Mouse (Mus musculus): ENCODE data around the gene Pou4f1.

Gene Pou4f1

DNA sequence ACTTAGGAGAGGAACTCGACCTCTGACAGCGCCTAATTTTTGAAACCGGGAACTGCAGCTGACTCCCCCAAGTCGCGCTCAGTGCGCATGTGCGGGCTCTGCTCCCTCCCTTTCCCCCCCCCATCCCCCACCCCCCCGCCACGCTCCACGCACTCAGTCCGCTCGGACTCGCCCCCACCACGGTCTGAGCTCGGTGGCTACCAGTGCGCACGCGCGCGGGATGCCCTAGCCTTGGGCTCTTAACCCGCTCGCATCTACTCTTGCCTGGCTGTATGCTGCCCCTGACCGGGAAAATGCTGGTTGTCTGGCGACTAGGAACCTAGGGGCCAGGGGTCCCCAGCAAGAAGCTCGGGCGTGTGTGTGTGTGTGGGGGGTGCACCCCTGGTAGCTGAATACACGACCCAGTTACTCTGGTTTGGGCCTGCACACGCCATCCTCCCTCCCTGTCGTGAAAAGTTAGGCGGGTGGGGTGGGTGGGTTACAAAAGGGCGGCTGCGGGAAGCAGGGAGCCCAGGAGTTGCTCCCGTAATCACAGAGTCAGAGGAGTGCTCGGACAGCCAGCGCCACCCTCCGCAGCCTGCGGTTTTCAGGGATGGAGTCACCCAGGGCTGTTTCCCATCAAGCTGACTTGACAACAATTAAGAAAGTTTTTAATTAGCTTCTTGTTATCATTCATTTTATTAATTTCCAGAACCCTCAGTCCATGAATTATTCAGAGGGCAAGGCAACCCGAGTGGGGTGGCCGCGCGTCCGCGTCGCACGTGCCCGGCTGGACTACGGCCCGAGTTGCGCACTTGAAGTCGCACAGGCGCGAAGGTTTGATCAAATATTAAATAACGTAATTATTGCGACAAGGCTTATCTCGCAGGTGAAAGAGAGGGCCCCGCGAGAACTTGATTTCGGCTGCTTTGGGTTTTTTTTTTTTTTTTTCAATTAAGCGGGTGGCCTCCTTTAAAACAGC lies 7.2 kb downstream of the Pou4f1 start:
- no peak for TF ChIP-seq GATA4 (IDR thresholded peaks at IDR 0.05; ENCODE audit: insufficient replicate concordance, low read length)

DNA sequence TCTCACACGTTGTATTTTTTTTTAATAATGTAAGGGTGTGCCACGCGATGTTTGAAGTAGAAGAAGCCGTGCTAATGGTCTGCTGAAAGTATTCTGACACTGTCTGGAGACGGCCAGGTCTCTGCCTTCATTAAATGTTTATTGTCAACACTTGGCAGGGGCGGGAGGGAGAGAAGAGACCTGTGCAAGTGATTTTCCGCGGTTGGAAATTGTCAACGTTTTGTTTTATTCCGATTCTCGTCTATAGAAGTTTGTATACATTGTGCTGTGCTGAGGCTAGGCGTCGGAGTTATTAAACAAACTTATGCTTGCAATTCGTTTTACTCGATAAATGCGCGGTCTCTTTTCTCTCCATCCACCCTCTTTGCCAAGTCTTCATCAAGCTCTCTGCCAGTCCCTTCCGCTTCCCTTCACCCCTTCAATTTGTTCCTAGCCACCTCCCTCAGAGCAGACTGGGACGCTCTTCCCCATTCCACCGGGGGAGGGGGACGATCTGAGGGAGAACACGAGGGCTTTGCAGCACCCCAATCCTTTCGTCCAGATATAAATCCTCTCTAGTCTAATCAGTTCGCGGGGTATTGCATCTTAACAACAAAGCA lies 8.2 kb downstream of the Pou4f1 start:
- TF ChIP-seq GATA4 (IDR thresholded peaks at IDR 0.05; ENCODE audit: insufficient replicate concordance, low read length) = no peak

GRCm38 (mm10) chr14:104458728-104459512 lies 8.9 kb downstream of the Pou4f1 start:
- no peak for TF ChIP-seq GATA4 (IDR thresholded peaks at IDR 0.05; ENCODE audit: insufficient replicate concordance, low read length)

GRCm38 (mm10) chr14:104457966-104458710 lies 9.7 kb downstream of the Pou4f1 start:
- no peak for TF ChIP-seq GATA4 (IDR thresholded peaks at IDR 0.05; ENCODE audit: insufficient replicate concordance, low read length)

DNA sequence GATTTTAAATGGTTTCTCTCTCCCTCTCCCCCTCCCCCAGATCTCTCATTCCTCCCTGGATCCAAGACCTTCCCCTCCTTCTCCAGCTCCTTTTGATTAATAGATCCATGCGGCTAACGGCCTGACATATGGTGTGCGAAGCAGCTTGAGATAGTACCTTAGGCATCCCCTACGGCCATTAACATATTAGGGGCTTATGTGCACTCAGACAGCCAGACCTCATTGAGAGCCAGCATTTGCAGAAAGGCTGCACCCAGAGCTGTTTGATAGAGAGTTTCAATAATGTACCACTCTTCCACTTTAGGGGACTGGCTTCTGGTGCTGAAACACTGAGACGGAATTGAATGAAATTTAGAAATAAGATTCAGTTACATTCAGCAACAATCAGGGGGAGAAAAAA lies 10.8 kb downstream of the Pou4f1 start:
- no peak for TF ChIP-seq GATA4 (IDR thresholded peaks at IDR 0.05; ENCODE audit: insufficient replicate concordance, low read length)

- TF ChIP-seq GATA4 (IDR thresholded peaks at IDR 0.05; ENCODE audit: insufficient replicate concordance, low read length) = no peak
These were observed 14.0 kb downstream of the Pou4f1 start for GRCm38 (mm10) chr14:104453824-104454223.

DNA sequence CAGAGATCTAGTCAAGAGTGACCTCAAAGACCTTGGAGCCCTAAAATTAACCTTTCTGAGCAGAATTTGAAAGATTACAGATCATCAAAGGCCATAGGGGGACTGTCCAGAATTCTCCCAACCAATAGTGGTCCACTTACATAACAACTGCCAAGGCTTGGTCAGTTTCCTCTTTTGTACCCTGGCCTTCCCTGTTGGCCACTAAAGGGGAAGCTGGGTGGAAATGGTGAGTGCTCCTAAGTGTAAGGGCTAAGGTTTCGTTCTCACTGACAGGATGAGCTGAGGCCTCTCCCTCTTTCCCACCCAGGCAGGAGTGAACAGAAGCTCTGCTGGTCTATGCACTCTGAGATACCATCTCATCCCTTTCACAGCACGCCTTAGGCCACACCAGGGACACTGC lies 33.5 kb downstream of the Pou4f1 start:
- no peak for TF ChIP-seq GATA4 (IDR thresholded peaks at IDR 0.05; ENCODE audit: insufficient replicate concordance, low read length)

DNA sequence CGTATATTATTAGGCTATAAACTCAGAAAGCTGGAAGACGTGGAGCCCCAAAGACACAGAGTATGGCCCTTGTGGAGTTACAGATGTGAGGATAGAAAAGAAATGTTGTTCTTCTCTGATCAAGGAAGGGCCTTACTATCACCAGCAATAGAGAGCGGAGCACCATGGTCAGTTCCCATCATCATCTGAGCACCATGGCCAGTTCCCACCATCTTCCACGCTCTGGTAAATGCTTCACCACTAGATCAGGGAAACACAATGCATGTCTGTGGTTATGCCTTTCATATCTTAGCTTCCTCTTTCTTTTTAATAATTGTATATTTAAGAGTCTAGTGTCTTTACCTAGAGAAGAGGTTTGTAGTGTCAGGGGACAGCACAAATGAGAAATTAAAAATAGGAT lies 37.0 kb downstream of the Pou4f1 start:
- TF ChIP-seq GATA4 (IDR thresholded peaks at IDR 0.05; ENCODE audit: insufficient replicate concordance, low read length) = no peak

DNA sequence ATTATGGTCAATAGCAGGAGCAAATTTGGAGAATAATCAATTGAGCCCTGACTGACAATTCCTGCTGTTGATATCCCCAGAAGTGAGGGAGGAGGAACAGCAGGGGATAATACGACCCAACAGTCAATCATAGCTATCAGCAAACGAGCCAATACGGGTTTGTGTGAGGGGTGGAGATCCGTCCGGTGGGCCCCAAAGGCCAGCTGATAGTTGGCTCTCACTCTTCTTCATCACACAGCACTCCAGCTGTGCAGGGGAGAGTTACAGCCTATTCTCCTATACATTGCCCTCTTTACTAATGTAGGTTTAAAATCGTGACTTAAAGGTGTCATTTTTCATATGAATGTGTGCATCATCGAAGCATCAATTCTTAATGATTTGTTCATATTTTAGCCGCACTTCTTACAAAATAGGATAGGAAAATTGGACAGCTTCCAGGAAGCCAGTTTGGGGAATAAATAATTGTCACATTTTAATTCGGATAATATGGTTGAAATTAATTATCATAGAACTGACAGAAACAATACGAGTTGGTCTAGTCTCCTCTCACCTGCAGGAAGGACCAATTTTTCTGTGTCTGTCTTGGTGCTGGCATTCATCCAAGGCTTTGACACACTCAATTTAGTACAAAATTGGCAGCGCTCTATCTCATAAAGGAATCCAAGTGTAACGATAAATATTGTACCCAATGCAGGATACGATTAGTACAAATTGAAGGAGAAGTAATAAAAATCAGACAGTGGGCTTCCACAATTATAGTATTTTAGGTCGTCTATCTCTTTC lies 43.9 kb downstream of the Pou4f1 start:
- TF ChIP-seq GATA4 (IDR thresholded peaks at IDR 0.05; ENCODE audit: insufficient replicate concordance, low read length) = no peak

Data from liver, adult (tissue).